8 mouse cellular contexts compared by ENCODE assay signal in genomic region chr5:38781813-38782212, GRCm38 (mm10).
DNase-seq lines count a peak whose midpoint lies in the region; TF ChIP-seq lines count a peak whose summit lies in the region.

No protein-coding gene starts in this region.

- no peak overlapping the region for H3K4me3 ChIP-seq in E14TG2a.4 (replicated peaks; ENCODE audit: low read length)

- H3K27me3 ChIP-seq in E14TG2a.4 (ENCODE audit: insufficient read depth, low read length) = no peaks in the 10 kb centered on the region

- TF ChIP-seq CTCF in E14TG2a.4 (conservative IDR thresholded peaks at IDR 0.05; ENCODE audit: low read length) = peak; percentile 91

- peak; percentile 64 for DNase-seq in adrenal gland, adult 2 months
- DNase-seq in embryo, embryonic 10.5 days (ENCODE audit: low spot score) = peak; percentile 88
- peak; percentile 74 to 85 for DNase-seq in heart, postnatal 10 days
- DNase-seq in layer of hippocampus, adult 18-20 months (ENCODE audit: low spot score in 2 of 2) = peak; percentile 31 to 89
- DNase-seq in lung, postnatal 25 days (ENCODE audit: low spot score) = peak; percentile 45
- DNase-seq in right cerebral cortex, postnatal 25 days = peak; percentile 77
- peak; percentile 49 to 75 for DNase-seq in urinary bladder, postnatal 4 days (ENCODE audit: low spot score in 2 of 2)

- no peaks in the 10 kb centered on the region for H3K36me3 ChIP-seq in E14TG2a.4 (ENCODE audit: insufficient read depth, low read length)

- intact Hi-C loops in heart, postnatal 10 days (cut with DNase I) = loop anchor here (2.0 to 10.0 kb wide), 3 partner anchors 643 to 1179 kb away; no protein-coding TSS in a partner anchor

- H3K9me3 ChIP-seq in E14TG2a.4 (ENCODE audit: low read length) = no peaks in the 10 kb centered on the region

- no peaks in the 10 kb centered on the region for H3K4me1 ChIP-seq in E14TG2a.4 (replicated peaks; ENCODE audit: low read depth, low read length)
